ENCODE assay signal across 8 mouse cellular contexts in genomic region chr17:50470432-50471078, GRCm38 (mm10). TPM values are rescaled to one million over a fixed set of nuclear protein-coding genes. Genes with fewer than 3 reads are reported as not detected.
A peak's percentile ranks its signal among the peaks of the same experiment; 100 is the strongest.
DNase-seq lines count a peak whose midpoint lies in the region; ATAC-seq and TF ChIP-seq lines count a peak whose summit lies in the region.

No protein-coding gene starts in this region.

- intact Hi-C loops in heart, postnatal 14 days (cut with DNase I): loop anchor here (1.0 kb wide), 1 partner anchor 39 kb away; the partner anchor contains the start of gene Plcl2

- H3K4me3 ChIP-seq in C2C12 (ENCODE audit: insufficient read depth, poor library complexity, severe bottlenecking): no peak overlapping the region
- H3K4me3 ChIP-seq in forebrain, embryonic 12.5 days (replicated peaks): no peak overlapping the region
- H3K4me3 ChIP-seq in liver, embryonic 16.5 days (ENCODE audit: low read depth, low read length): peak overlapping the region; percentile 33
- peak overlapping the region; percentile 81 for H3K4me3 ChIP-seq in testis, adult 2 months (ENCODE audit: control insufficient read depth, low read depth, low read length)

- H3K79me3 ChIP-seq in C2C12 (ENCODE audit: low read depth): no peaks in the 10 kb centered on the region

- peaks cover 22% of the 10 kb centered on the region for H3K4me1 ChIP-seq in forebrain, embryonic 12.5 days
- no peaks in the 10 kb centered on the region; the same call in 1 of the 2 replicates for H3K4me1 ChIP-seq in liver, embryonic 16.5 days (ENCODE audit: control insufficient read depth, low read depth, low read length)
- peaks cover 6% of the 10 kb centered on the region for H3K4me1 ChIP-seq in testis, adult 2 months (ENCODE audit: control insufficient read depth, insufficient read depth, low read length)

- H3K27ac ChIP-seq in forebrain, embryonic 12.5 days: peak overlapping the region; percentile 82
- H3K27ac ChIP-seq in liver, embryonic 16.5 days (ENCODE audit: low read length): peak overlapping the region; percentile 62
- H3K27ac ChIP-seq in testis, adult 2 months (ENCODE audit: control insufficient read depth, insufficient read depth, low read depth, low read length): peak overlapping the region; percentile 80

- WGBS in forebrain, embryonic 12.5 days: 31% methylated on average over 16 of the region's 16 CpGs
- WGBS in liver, embryonic 16.5 days (ENCODE audit: insufficient replicate concordance): 10% methylated on average over 16 of the region's 16 CpGs

- H3ac ChIP-seq in C2C12 (ENCODE audit: control insufficient read depth, insufficient read length, low read depth): peak overlapping the region; percentile 19

- no peaks in the 10 kb centered on the region for H3K79me2 ChIP-seq in C2C12 (ENCODE audit: control insufficient read depth, insufficient read depth)

- H3K4me2 ChIP-seq in forebrain, embryonic 12.5 days: peak overlapping the region; percentile 44
- H3K4me2 ChIP-seq in liver, embryonic 16.5 days (ENCODE audit: low read depth, low read length): peak overlapping the region; percentile 48

- no peak overlapping the region for H3K9ac ChIP-seq in forebrain, embryonic 12.5 days
- no peak overlapping the region for H3K9ac ChIP-seq in liver, embryonic 16.5 days (ENCODE audit: low read depth, low read length)

- no peak for TF ChIP-seq CTCF in C2C12 (IDR thresholded peaks at IDR 0.05; ENCODE audit: control insufficient read depth, insufficient read depth, insufficient read length)
- no peak for TF ChIP-seq CTCF in testis, adult 2 months (IDR thresholded peaks at IDR 0.05; ENCODE audit: control insufficient read depth, insufficient read depth, insufficient replicate concordance, low read depth, low read length)

- TF ChIP-seq POLR2A in testis, adult 2 months (IDR thresholded peaks at IDR 0.05; ENCODE audit: control insufficient read depth, low read depth, low read length): no peak

- H3K36me3 ChIP-seq in C2C12 (ENCODE audit: control insufficient read depth, insufficient read depth): no peaks in the 10 kb centered on the region
- H3K36me3 ChIP-seq in forebrain, embryonic 12.5 days (replicated peaks): no peaks in the 10 kb centered on the region
- no peaks in the 10 kb centered on the region for H3K36me3 ChIP-seq in liver, embryonic 16.5 days (ENCODE audit: control insufficient read depth, insufficient read depth)
- no peaks in the 10 kb centered on the region for H3K36me3 ChIP-seq in testis, adult 2 months (ENCODE audit: control insufficient read depth, insufficient read depth, low read length)

- DNase-seq in adrenal gland, postnatal 25 days: peak; percentile 22
- DNase-seq in heart, postnatal 14 days: peak; percentile 38 to 51
- DNase-seq in kidney, postnatal 36 days: peak; percentile 40 to 55
- peak; percentile 41 for DNase-seq in neural tube, embryonic 10.5 days (ENCODE audit: extremely low spot score, low spot score)

- H3K27me3 ChIP-seq in C2C12 (ENCODE audit: control insufficient read depth, insufficient read depth, insufficient read length): no peaks in the 10 kb centered on the region
- 0 out of 2 replicates have a peak, but pooled peaks cover 12% of the 10 kb centered on the region for H3K27me3 ChIP-seq in forebrain, embryonic 12.5 days
- no peaks in the 10 kb centered on the region for H3K27me3 ChIP-seq in liver, embryonic 16.5 days (ENCODE audit: control insufficient read depth, insufficient read depth, low read depth, low read length)
- H3K27me3 ChIP-seq in testis, adult 2 months (ENCODE audit: control insufficient read depth, insufficient read depth, low read length): no peaks in the 10 kb centered on the region

- peak; percentile 13; the same call in 1 of the 2 replicates for ATAC-seq in forebrain, embryonic 12.5 days (ENCODE audit: low FRiP score)
- ATAC-seq in liver, embryonic 16.5 days (ENCODE audit: low read depth): peak; percentile 32; the same call in 1 of the 2 replicates

- H3K9me3 ChIP-seq in forebrain, embryonic 12.5 days: 0 out of 2 replicates have a peak, but pooled peaks cover 3% of the 10 kb centered on the region
- no peaks in the 10 kb centered on the region for H3K9me3 ChIP-seq in liver, embryonic 16.5 days (replicated peaks; ENCODE audit: control insufficient read depth, low read length)

TF ChIP-seq in C2C12, 6 proteins besides CTCF, POLR2A, EP300 and RAD21:
- TF ChIP-seq FOSL1 (IDR thresholded peaks at IDR 0.05; ENCODE audit: insufficient read depth, low read length, poor library complexity, severe bottlenecking) (no peak), MYOG (IDR thresholded peaks at IDR 0.05; ENCODE audit: control insufficient read depth, extremely low read depth, insufficient read length) (no peak), MAX (IDR thresholded peaks at IDR 0.05) (peak; percentile 64), MYOD1 (IDR thresholded peaks at IDR 0.05; ENCODE audit: control insufficient read depth, insufficient read length, low read depth) (peak; percentile 34), USF1 (IDR thresholded peaks at IDR 0.05; ENCODE audit: low read depth) (no peak)
TF ChIP-seq in C2C12: peak in this region for 2.

RNA-seq across cellular contexts. Expression of gene Plcl2, which starts 38.6 kb away (rescaled TPM):
- polyA plus RNA-seq in C2C12 (2012; fragmentation: generic; extraction: Trizol): 4.3 TPM
- 62.0 and 62.3 TPM in 2 replicates for total RNA-seq in adrenal gland, postnatal 25 days (2021)
- 8.3 and 9.4 TPM in 2 replicates for polyA plus RNA-seq in forebrain, embryonic 12.5 days (2016; fragmentation: Nextera tagmentation; extraction: Ambion mirVana)
- total RNA-seq in heart, postnatal 14 days (2021): 10 to 100 TPM in 1 of 2 experiments, 1 to 10 TPM in 1; 9.9 to 10.6 TPM
- polyA plus RNA-seq in liver, embryonic 16.5 days (2015; fragmentation: Nextera tagmentation; extraction: Ambion mirVana): 1.1 and 1.5 TPM in 2 replicates
- 0.73 and 0.95 TPM in 2 replicates for polyA plus RNA-seq in testis, adult 2 months (2012; rRNA removed)

Comparison
In these comparisons a context has a peak if more than half of its experiments do, and no peak if none do; other contexts are left out.
1. H3K4me3 ChIP-seq: peak in liver, embryonic 16.5 days (single experiment) and testis, adult 2 months (single experiment); none in C2C12 (single experiment) and forebrain, embryonic 12.5 days (single experiment).
2. Peak in every context shown above with its lines, with median percentiles within 50 percentile points of each other: DNase-seq and H3K27ac ChIP-seq.